Mouse (Mus musculus) stomach, embryonic 15.5 days (tissue): ENCODE data around the gene Wee2. TPM values are rescaled to one million over a fixed set of nuclear protein-coding genes. Genes with fewer than 3 reads are reported as not detected.

Experiments
- ATAC-seq: fragments of 200-750 bp; cut with Nextera tagmentation; 2 replicates; pipeline ENCODE4 v1.8.0; 2017; ENCODE audit warnings: low read depth, moderate number of reproducible peaks, moderate TSS enrichment; ENCODE audit not compliant: insufficient read depth, low FRiP score
- H3K27ac ChIP-seq: fragments of 300-500 bp; sonication (generic); 2 replicates; pipeline ENCODE4 v1.5.1; 2015; ENCODE audit warnings: mild to moderate bottlenecking, inconsistent platforms
- H3K27me3 ChIP-seq: fragments of 300-500 bp; sonication (generic); replicated peaks from 2 replicates; pipeline ENCODE4 v1.6.1; 2015; ENCODE audit warnings: inconsistent platforms
- H3K36me3 ChIP-seq: fragments of 300-500 bp; sonication (generic); 2 replicates; pipeline ENCODE4 v1.6.1; 2015; ENCODE audit warnings: inconsistent platforms
- H3K4me1 ChIP-seq: fragments of 300-500 bp; sonication (generic); 2 replicates; pipeline ENCODE4 v1.6.1; 2015; ENCODE audit warnings: inconsistent platforms
- H3K4me2 ChIP-seq: fragments of 300-500 bp; sonication (generic); 2 replicates; pipeline ENCODE4 v1.6.1; 2015; ENCODE audit warnings: mild to moderate bottlenecking, inconsistent platforms
- H3K4me3 ChIP-seq: fragments of 300-500 bp; sonication (generic); replicated peaks from 2 replicates; pipeline ENCODE4 v1.5.1; 2015; ENCODE audit warnings: inconsistent platforms
- H3K9ac ChIP-seq: fragments of 300-500 bp; sonication (generic); 2 replicates; pipeline ENCODE4 v1.6.1; 2015; ENCODE audit warnings: inconsistent platforms
- H3K9me3 ChIP-seq: fragments of 300-500 bp; sonication (generic); 2 replicates; pipeline ENCODE4 v1.6.1; 2016; ENCODE audit warnings: inconsistent platforms
- WGBS: fragments of 180-500 bp; shearing (Covaris S2); methylation state at CpG from one replicate; pipeline ENCODE4 v1.1.7; 2015; 5-methylcytosine and 5-hydroxymethylcytosine counted together
- polyA plus RNA-seq: library from polyadenylated mRNA; unstranded; fragments of >200 nt; fragmentation: Nextera tagmentation; extraction: Ambion mirVana; gene quantifications from 2 replicates; pipeline ENCODE4 v1.2.1, GENCODE M21; 2015

The Wee2 gene
- 0.05 and 0.09 TPM in 2 replicates for polyA plus RNA-seq

DNA sequence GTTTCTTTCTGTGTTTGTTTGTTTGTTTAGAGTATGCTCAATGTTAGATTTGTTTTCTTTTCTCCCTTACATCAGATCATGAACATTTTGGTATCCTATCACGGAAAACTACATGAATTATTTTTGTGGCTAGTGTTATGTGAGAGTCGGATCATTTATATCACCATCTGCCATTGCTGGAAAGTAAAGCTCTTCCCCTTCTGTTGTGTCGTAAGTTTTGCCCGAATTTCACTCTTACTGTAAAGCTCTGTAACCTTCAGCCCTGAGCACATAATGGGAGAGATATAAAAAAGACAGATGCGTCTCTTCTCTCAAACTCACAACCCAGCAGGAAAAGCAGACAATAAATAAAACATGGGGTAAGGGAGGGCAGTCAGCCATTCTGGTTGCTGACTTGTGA, at the start of gene Wee2:
Wee2 (plus strand) TSS at position 153 of the 400 bp plus-strand sequence.
- Histone ChIP-seq H3K4me2 (no peak within 1 kb of the TSS), H3K27ac (no peak within 1 kb of the TSS), H3K27me3 (no peaks in the 10 kb centered on the region), H3K36me3 (no peaks in the 10 kb centered on the region), H3K4me1 (peaks cover 7% of the 10 kb centered on the region; the same call in 1 of the 2 replicates), H3K9ac (no peak within 1 kb of the TSS), H3K4me3 (no peak within 1 kb of the TSS), H3K9me3 (no peaks in the 10 kb centered on the region)
- ATAC-seq, result no peak
- WGBS, result 72% methylated on average over 5 of the region's 5 CpGs

DNA sequence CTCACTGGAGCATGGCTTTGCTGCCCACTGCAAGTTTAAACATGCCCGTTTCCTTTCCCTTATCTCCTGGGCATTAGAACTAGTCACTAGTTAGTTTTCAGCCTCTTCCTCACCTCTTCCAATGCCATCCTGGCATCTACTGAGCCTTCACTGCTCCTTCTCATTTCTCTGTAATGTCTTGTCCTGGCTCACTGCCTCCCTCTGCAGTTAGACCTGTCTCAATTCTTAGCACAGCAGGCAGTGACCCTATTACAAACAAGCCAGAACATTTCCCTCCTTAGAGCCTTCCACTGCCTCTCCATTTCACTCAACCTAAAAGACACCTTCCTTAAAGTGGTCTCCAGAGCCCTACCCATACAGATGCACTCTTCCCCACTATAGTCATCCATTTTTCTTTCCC, 47.9 kb upstream of the Wee2 start:
- no peak for ATAC-seq
- no peaks in the 10 kb centered on the region for H3K27me3 ChIP-seq
- no peaks in the 10 kb centered on the region for H3K9me3 ChIP-seq
- WGBS, result 80% methylated on average over 1 of the region's 1 CpGs
- no peaks in the 10 kb centered on the region for H3K4me1 ChIP-seq
- no peaks in the 10 kb centered on the region for H3K36me3 ChIP-seq
- H3K27ac ChIP-seq, result no peak overlapping the region
- no peak overlapping the region for H3K4me3 ChIP-seq
- H3K4me2 ChIP-seq, result no peak overlapping the region
- H3K9ac ChIP-seq, result no peak overlapping the region

DNA sequence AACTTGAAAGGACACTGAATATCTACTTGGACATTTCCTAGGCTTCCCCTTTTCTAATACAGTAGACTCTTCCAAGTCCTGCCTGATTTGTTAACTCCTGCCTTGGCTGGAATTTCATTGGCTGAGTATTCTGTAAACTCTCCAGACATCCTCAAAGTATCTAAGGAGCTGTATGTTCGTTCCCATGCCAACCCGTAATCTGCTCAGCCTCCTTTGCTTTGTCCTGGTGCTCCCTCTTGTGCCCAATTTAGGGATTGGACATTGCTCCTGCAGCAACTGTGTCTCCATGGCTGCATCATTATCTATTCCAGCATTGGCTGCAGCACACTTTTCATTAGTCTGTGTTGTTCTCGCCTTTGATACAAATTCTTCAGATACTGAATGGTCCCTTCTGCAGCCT, 45.7 kb upstream of the Wee2 start:
- H3K27me3 ChIP-seq, result no peaks in the 10 kb centered on the region
- H3K27ac ChIP-seq, result no peak overlapping the region
- no peak overlapping the region for H3K4me2 ChIP-seq
- no peak overlapping the region for H3K9ac ChIP-seq
- H3K36me3 ChIP-seq, result 0 out of 2 replicates have a peak, but pooled peaks cover 3% of the 10 kb centered on the region
- H3K4me1 ChIP-seq, result no peaks in the 10 kb centered on the region
- H3K4me3 ChIP-seq, result no peak overlapping the region
- ATAC-seq, result peak; percentile 80; the same call in 1 of the 2 replicates
- WGBS, result 33% methylated on average over 3 of the region's 3 CpGs
- no peaks in the 10 kb centered on the region for H3K9me3 ChIP-seq

DNA sequence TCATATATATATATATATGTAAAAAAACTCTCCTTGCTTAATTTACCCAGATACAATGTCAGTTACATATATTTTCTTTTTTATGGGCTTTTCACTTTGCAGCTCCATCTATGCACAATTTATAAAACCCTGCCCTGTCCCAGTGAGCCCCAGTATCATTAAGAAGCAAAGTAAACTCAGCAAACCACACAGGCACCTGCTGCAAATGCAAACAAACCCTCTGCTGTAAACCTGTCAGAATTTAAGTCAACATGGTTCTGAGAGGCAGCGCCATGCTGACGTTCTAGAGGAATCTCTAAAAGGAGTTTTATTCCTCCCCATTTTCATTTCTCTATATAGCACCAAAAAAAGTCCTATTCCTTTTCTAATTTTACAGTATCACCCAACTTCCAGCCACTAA, 36.9 kb upstream of the Wee2 start:
- no peak overlapping the region for H3K4me3 ChIP-seq
- ATAC-seq, result no peak
- peaks cover 21% of the 10 kb centered on the region for H3K36me3 ChIP-seq
- no peaks in the 10 kb centered on the region for H3K4me1 ChIP-seq
- no peak overlapping the region for H3K4me2 ChIP-seq
- WGBS, result 60% methylated on average over 2 of the region's 2 CpGs
- H3K27ac ChIP-seq, result no peak overlapping the region
- H3K27me3 ChIP-seq, result no peaks in the 10 kb centered on the region
- H3K9me3 ChIP-seq, result no peaks in the 10 kb centered on the region
- no peak overlapping the region for H3K9ac ChIP-seq

DNA sequence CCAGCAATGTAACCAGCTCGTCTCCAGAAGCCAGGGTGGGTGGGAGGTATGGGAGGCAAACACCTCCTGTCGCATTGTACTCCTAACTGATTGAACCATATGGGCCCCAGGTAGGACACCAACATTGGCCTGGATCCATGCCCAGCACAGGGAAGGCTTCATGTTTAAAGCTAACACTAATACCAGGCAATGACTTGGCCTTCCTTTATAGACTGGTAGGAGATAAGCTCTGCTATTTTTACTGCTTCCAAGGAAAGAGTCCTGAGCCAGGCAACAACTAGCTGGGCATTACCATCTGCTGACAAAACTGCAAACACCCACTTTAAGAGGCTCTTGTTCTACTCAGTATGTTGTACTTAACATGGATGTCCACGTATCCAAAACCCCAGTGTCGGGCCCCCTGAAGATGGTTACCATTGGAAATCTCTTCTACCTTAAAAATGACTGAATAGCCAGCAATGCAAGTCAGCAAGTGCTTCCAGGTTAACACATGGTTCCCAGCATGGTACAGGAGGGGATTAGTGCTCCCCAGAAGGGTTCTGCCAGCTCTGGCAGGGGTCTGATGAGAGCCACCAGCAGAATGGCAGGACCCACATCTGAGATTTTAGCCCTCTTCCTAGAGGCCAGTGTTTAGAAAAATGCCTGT, 35.1 kb upstream of the Wee2 start:
- Histone ChIP-seq H3K4me1 (no peaks in the 10 kb centered on the region), H3K9me3 (no peaks in the 10 kb centered on the region), H3K4me2 (no peak overlapping the region), H3K27me3 (no peaks in the 10 kb centered on the region), H3K27ac (no peak overlapping the region), H3K36me3 (peaks cover 30% of the 10 kb centered on the region), H3K9ac (no peak overlapping the region), H3K4me3 (no peak overlapping the region)
- ATAC-seq, result no peak
- 85% methylated on average over 4 of the region's 4 CpGs for WGBS

DNA sequence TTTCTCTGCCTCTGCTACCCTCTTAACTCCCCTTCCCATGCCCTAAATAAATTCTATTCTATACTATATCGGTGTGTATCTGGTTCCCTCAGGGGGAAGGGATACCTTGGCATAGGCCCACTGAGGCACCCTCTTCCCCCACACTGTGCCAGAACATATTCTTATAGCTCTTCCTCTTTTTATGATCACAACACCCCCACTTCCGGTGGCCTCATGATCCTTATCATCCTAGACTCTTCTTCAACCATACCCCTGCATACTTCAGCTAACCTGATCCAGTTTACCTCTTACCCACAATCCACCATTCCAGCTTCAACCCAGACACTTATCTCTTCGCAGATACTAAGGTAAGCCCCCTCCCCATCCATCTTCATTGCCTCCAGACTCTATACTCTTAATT, 27.8 kb upstream of the Wee2 start:
- no peaks in the 10 kb centered on the region for H3K27me3 ChIP-seq
- H3K4me2 ChIP-seq, result no peak overlapping the region
- no peaks in the 10 kb centered on the region for H3K9me3 ChIP-seq
- ATAC-seq, result no peak
- H3K4me3 ChIP-seq, result no peak overlapping the region
- no peaks in the 10 kb centered on the region for H3K4me1 ChIP-seq
- peaks cover 22% of the 10 kb centered on the region for H3K36me3 ChIP-seq
- H3K27ac ChIP-seq, result no peak overlapping the region
- H3K9ac ChIP-seq, result no peak overlapping the region
- 88% methylated on average over 3 of the region's 3 CpGs for WGBS

DNA sequence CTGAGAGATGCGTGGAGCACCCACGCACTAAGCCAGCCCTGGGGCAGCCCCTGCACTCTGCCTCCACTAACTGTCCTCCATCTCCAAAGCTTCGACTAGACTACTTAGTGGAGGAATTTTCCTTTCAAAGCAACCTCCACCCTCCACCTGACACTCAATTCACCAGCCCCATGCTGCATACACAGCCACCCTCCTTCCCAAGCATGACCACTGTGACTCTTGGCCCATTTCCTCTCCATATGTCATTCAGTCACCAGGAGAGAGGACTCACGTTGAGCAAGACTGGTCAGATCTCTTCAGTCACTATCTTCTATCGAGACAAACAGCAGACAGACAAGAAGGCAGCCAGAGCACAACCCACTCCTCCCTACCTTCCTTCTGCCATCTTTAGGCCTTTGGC, 25.8 kb upstream of the Wee2 start:
- no peaks in the 10 kb centered on the region for H3K27me3 ChIP-seq
- peaks cover 3% of the 10 kb centered on the region; the same call in 1 of the 2 replicates for H3K36me3 ChIP-seq
- H3K4me2 ChIP-seq, result no peak overlapping the region
- WGBS, result 81% methylated on average over 5 of the region's 5 CpGs
- H3K9ac ChIP-seq, result no peak overlapping the region
- H3K27ac ChIP-seq, result no peak overlapping the region
- no peak for ATAC-seq
- H3K4me3 ChIP-seq, result no peak overlapping the region
- no peaks in the 10 kb centered on the region for H3K4me1 ChIP-seq
- H3K9me3 ChIP-seq, result no peaks in the 10 kb centered on the region

DNA sequence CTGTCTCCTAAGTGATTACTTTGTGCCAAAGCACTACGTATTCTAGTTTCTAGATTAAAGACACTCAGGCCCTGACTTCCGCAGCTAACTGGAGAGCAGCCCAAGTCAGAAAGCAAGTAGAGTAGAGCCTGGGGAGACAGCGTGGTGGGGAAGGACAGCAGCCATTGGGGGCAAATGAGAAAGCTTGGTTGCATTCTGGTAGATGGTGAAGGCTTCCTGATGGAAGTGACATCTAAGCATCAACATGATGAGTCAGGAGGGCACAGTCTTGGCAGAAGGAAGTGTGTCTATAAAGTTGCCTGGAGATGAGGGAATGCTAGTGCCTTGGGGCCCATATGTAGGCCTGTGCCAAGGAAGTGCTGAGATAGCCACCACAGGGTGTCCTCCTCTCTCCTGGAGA, 25.3 kb upstream of the Wee2 start:
- ATAC-seq, result no peak
- H3K36me3 ChIP-seq, result no peaks in the 10 kb centered on the region
- H3K4me1 ChIP-seq, result no peaks in the 10 kb centered on the region
- no peak overlapping the region for H3K27ac ChIP-seq
- no peak overlapping the region for H3K4me3 ChIP-seq
- H3K27me3 ChIP-seq, result no peaks in the 10 kb centered on the region
- H3K9ac ChIP-seq, result no peak overlapping the region
- 98% methylated on average over 3 of the region's 3 CpGs for WGBS
- no peaks in the 10 kb centered on the region for H3K9me3 ChIP-seq
- H3K4me2 ChIP-seq, result no peak overlapping the region

DNA sequence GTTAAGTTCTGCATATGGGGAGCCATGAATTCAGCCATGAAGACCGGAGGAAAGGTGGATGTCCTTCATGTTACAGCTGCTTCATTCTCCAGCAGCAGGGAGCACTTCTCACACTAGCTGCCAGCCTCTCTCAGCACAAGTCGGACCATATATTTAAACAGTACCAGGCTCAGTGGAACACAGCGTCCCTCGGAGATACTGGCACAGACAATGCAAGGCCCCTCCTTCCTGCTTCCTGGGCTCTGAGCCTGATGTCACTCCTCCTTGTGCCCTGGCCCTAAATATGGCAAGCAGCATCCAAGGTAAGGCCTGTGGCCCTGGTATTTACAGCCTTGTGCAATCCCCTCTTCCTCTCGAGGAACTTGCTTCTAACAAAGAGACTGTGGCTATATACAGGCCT, 23.1 kb upstream of the Wee2 start:
- H3K4me2 ChIP-seq, result no peak overlapping the region
- H3K36me3 ChIP-seq, result no peaks in the 10 kb centered on the region
- no peaks in the 10 kb centered on the region for H3K4me1 ChIP-seq
- no peak overlapping the region for H3K9ac ChIP-seq
- 81% methylated on average over 5 of the region's 5 CpGs for WGBS
- H3K4me3 ChIP-seq, result no peak overlapping the region
- no peak for ATAC-seq
- no peak overlapping the region for H3K27ac ChIP-seq
- H3K27me3 ChIP-seq, result no peaks in the 10 kb centered on the region
- H3K9me3 ChIP-seq, result no peaks in the 10 kb centered on the region

DNA sequence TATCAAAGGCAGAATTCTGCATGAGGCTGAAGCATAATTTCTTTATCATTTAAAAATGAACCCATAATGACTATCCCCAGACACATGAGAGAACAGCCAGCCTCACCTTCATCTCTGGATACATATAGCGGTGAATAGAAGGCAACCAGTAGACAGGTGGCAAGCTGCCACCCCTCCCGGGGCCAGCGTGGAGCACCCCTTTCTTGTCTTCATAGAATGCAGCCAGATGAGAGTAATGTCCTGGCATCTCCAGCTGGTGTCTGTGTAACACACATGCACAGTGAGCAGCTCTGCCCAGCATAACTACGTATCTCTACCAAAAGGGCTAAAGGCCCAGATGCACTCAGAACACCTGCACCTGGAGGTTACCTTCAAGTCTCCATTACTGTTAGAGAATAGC, 20.5 kb upstream of the Wee2 start:
- no peak overlapping the region for H3K4me3 ChIP-seq
- no peaks in the 10 kb centered on the region for H3K4me1 ChIP-seq
- no peaks in the 10 kb centered on the region for H3K27me3 ChIP-seq
- no peak overlapping the region for H3K9ac ChIP-seq
- ATAC-seq, result no peak
- H3K9me3 ChIP-seq, result no peaks in the 10 kb centered on the region
- H3K27ac ChIP-seq, result no peak overlapping the region
- H3K36me3 ChIP-seq, result no peaks in the 10 kb centered on the region
- no peak overlapping the region for H3K4me2 ChIP-seq
- WGBS, result 96% methylated on average over 4 of the region's 4 CpGs

DNA sequence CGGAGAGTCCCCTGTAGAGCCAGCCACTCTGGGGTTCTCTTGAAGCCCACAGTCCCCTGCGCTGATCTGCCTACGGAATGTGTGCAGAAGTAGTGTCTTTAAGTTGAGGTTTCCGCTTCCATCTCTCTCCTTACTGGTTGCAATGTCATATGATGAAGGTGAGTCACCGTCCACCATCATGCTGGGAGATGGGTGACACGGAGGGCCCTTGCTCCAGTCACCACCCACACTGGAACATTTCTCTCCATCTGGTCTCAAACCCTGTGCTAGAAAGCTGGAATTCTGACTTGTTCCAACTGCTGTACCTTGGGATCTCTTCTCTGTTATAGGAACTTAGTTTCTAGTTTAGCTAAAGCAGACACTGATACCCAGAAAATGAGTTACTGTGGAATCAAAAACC, 17.8 kb upstream of the Wee2 start:
- Histone ChIP-seq H3K27me3 (no peaks in the 10 kb centered on the region), H3K27ac (no peak overlapping the region), H3K9ac (no peak overlapping the region), H3K36me3 (no peaks in the 10 kb centered on the region), H3K4me1 (no peaks in the 10 kb centered on the region), H3K4me2 (no peak overlapping the region), H3K9me3 (no peaks in the 10 kb centered on the region), H3K4me3 (no peak overlapping the region)
- 90% methylated on average over 6 of the region's 6 CpGs for WGBS
- ATAC-seq, result no peak

DNA sequence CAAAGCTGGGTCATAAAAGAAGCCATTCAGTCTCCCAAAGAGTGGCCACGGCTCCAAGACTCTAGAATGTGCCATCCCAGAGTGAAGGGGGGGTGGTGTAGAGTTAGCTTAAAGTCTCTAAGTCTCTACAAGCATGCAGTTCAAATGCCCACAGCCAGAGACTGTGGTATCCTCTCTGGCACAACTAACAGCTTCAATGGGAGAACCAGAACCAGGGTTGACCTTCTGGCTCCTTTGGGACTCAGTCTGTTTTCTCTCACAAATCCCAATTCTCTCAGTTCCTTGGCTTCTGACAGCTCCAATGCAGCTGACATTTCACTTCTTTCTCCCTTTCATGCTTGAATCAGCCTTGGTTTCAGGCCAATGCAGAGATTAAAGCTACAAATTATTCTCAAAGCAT, 15.9 kb upstream of the Wee2 start:
- Histone ChIP-seq H3K36me3 (no peaks in the 10 kb centered on the region), H3K4me3 (no peak overlapping the region), H3K27me3 (no peaks in the 10 kb centered on the region), H3K4me1 (no peaks in the 10 kb centered on the region), H3K9me3 (no peaks in the 10 kb centered on the region), H3K9ac (no peak overlapping the region), H3K4me2 (no peak overlapping the region), H3K27ac (no peak overlapping the region)
- WGBS, result 90% methylated on average over 1 of the region's 1 CpGs
- no peak for ATAC-seq

DNA sequence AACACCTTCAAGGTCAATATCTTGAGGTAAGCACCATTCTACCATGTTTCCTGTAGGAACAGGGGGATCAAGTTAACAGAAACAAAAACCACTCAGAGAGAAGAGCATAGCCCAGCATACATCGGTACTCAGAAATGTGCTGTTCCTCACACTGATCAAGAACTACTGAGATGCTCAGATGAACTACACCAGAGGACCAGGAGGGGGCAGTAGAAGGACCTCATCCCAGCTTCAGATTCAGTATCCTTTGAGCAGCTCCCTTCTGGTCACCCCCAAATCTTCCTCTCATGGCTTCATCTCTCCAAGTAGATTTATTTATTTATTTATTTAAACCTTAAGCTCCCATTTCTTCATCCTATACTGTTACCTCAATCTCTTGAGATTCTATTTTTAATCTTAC, 15.1 kb upstream of the Wee2 start:
- no peak for ATAC-seq

More for the DNA sequence above, 15.1 kb upstream of the Wee2 start:
- Histone ChIP-seq H3K4me2 (no peak overlapping the region), H3K4me1 (no peaks in the 10 kb centered on the region), H3K4me3 (no peak overlapping the region), H3K36me3 (no peaks in the 10 kb centered on the region), H3K27me3 (no peaks in the 10 kb centered on the region), H3K9me3 (no peaks in the 10 kb centered on the region), H3K9ac (no peak overlapping the region), H3K27ac (no peak overlapping the region)
- 50% methylated on average over 1 of the region's 1 CpGs for WGBS
